12 mouse cellular contexts compared by ENCODE assay signal in genomic region chr4:44062062-44062461, GRCm38 (mm10). TPM values are rescaled to one million over a fixed set of nuclear protein-coding genes. Genes with fewer than 3 reads are reported as not detected.
DNase-seq lines count a peak whose midpoint lies in the region; ATAC-seq and TF ChIP-seq lines count a peak whose summit lies in the region.
"Had no signal": no experiment of that assay in that cellular context is flagged by ENCODE, and none has a peak within 500 bp of the region (broad histone marks: within the 10 kb centered on the region; RNA-seq: fewer than 3 reads in every experiment).

No protein-coding gene starts in this region.

- TF ChIP-seq CTCF in E14TG2a.4 (conservative IDR thresholded peaks at IDR 0.05; ENCODE audit: low read length), result no peak
- TF ChIP-seq CTCF in cortical plate, adult 2 months (IDR thresholded peaks at IDR 0.05; ENCODE audit: extremely low read depth, insufficient read depth, low read length), result no peak

- H3K4me2 ChIP-seq in liver, embryonic 11.5 days, result no peak overlapping the region
- H3K4me2 ChIP-seq: forebrain, embryonic 13.5 days; heart, embryonic 11.5 days; hindbrain, embryonic 15.5 days had no signal

- 73% methylated on average over 9 of the region's 9 CpGs for WGBS in liver, embryonic 11.5 days

- peaks cover 2% of the 10 kb centered on the region; the same call in 1 of the 2 replicates for H3K36me3 ChIP-seq in liver, embryonic 11.5 days (ENCODE audit: control insufficient read depth, insufficient read depth, low read length)
- peaks cover 21% of the 10 kb centered on the region for H3K36me3 ChIP-seq in E14TG2a.4 (ENCODE audit: insufficient read depth, low read length)

- ATAC-seq in liver, embryonic 11.5 days (replicated peaks; ENCODE audit: low FRiP score), result no peak
- no peak for ATAC-seq in inflammation-experienced regulatory T-cells, adult 6 months
- ATAC-seq: forebrain, embryonic 13.5 days; Patski had no signal

- H3K4me1 ChIP-seq in liver, embryonic 11.5 days (replicated peaks; ENCODE audit: control insufficient read depth, insufficient read depth, low read length), result peaks cover 1% of the 10 kb centered on the region
- peaks cover 51% of the 10 kb centered on the region for H3K4me1 ChIP-seq in E14TG2a.4 (replicated peaks; ENCODE audit: low read depth, low read length)
- peaks cover 4% of the 10 kb centered on the region for H3K4me1 ChIP-seq in cortical plate, adult 2 months (ENCODE audit: control insufficient read depth, insufficient read depth, low read length)
- H3K4me1 ChIP-seq: hindbrain, embryonic 15.5 days had no signal

- no peaks in the 10 kb centered on the region for H3K27me3 ChIP-seq in liver, embryonic 11.5 days (replicated peaks; ENCODE audit: control insufficient read depth, insufficient read depth, low read length)
- H3K27me3 ChIP-seq in E14TG2a.4 (ENCODE audit: insufficient read depth, low read length), result no peaks in the 10 kb centered on the region
- H3K27me3 ChIP-seq: forebrain, embryonic 13.5 days; hindbrain, embryonic 15.5 days; Patski had no signal

- H3K9ac ChIP-seq in liver, embryonic 11.5 days (ENCODE audit: low read depth, low read length), result no peak overlapping the region
- H3K9ac ChIP-seq: forebrain, embryonic 13.5 days; hindbrain, embryonic 15.5 days had no signal

- no peaks in the 10 kb centered on the region for H3K9me3 ChIP-seq in liver, embryonic 11.5 days (ENCODE audit: control insufficient read depth, low read length)
- no peaks in the 10 kb centered on the region for H3K9me3 ChIP-seq in E14TG2a.4 (ENCODE audit: low read length)
- H3K9me3 ChIP-seq: forebrain, embryonic 13.5 days; hindbrain, embryonic 15.5 days had no signal

- H3K27ac ChIP-seq in liver, embryonic 11.5 days (ENCODE audit: low read depth, low read length), result no peak overlapping the region
- H3K27ac ChIP-seq in cortical plate, adult 2 months (ENCODE audit: insufficient read depth, low read length), result 0 out of 2 replicates have a peak overlapping the region, but pooled peaks have one; percentile 21
- H3K27ac ChIP-seq: forebrain, embryonic 13.5 days; hindbrain, embryonic 15.5 days had no signal

- DNase-seq in liver, result peak; percentile 42
- no peak for DNase-seq in liver, embryonic 11.5 days (ENCODE audit: low spot score)
- DNase-seq in ES-CJ7 (ENCODE audit: low read depth, low spot score), result peak; percentile 36
- DNase-seq in layer of hippocampus, adult 11-12 months (ENCODE audit: low spot score), result no peak
- DNase-seq in cerebellum, adult 8-10 months, result no peak

- no peak for TF ChIP-seq POLR2A in cortical plate, adult 2 months (IDR thresholded peaks at IDR 0.05; ENCODE audit: extremely low read depth, insufficient read depth, low read length)

- no peak overlapping the region for H3K4me3 ChIP-seq in liver, embryonic 11.5 days (ENCODE audit: low read depth, low read length)
- peak overlapping the region; percentile 53 for H3K4me3 ChIP-seq in E14TG2a.4 (replicated peaks; ENCODE audit: low read length)
- no peak overlapping the region for H3K4me3 ChIP-seq in cortical plate, adult 2 months (ENCODE audit: insufficient read depth, low read length)
- H3K4me3 ChIP-seq: forebrain, embryonic 13.5 days; hindbrain, embryonic 15.5 days had no signal

RNA-seq across cellular contexts. Expression of gene Gne, which starts 21.9 kb away (rescaled TPM):
- polyA plus RNA-seq in liver, embryonic 11.5 days (2014; fragmentation: Nextera tagmentation; extraction: Ambion mirVana), result 46.3 and 51.9 TPM in 2 replicates
- polyA plus RNA-seq in cortical plate, adult 2 months (2012; rRNA removed), result 16.3 and 16.8 TPM in 2 replicates
- 10 to 100 TPM; 13.2 to 20.6 (median 19.4) TPM for polyA plus RNA-seq in inflammation-experienced regulatory T-cells, adult 6 months (2017; shearing (Covaris generic))

RNA-seq across cellular contexts. Expression of gene Clta, which starts 57.8 kb away (rescaled TPM):
- polyA plus RNA-seq in liver, embryonic 11.5 days (2014; fragmentation: Nextera tagmentation; extraction: Ambion mirVana), result 215 and 216 TPM in 2 replicates
- 385 and 422 TPM in 2 replicates for polyA plus RNA-seq in cortical plate, adult 2 months (2012; rRNA removed)
- 100 to 1,000 TPM in 1 of 3 experiments, 10 to 100 TPM in 2; 89.3 to 100 (median 91.5) TPM for polyA plus RNA-seq in inflammation-experienced regulatory T-cells, adult 6 months (2017; shearing (Covaris generic))

Comparison
In these comparisons a context has a peak if more than half of its experiments do, and no peak if none do; other contexts are left out.
1. DNase-seq: peak in liver (single experiment) and ES-CJ7 (single experiment); none in liver, embryonic 11.5 days (single experiment), layer of hippocampus, adult 11-12 months (single experiment) and cerebellum, adult 8-10 months (single experiment).